Mouse (Mus musculus): ENCODE data around the gene Usp30.

- TF ChIP-seq POLR2A (IDR thresholded peaks at IDR 0.05; ENCODE audit: control insufficient read depth, low read depth, low read length) (no peak), CTCF (IDR thresholded peaks at IDR 0.05; ENCODE audit: control insufficient read depth, insufficient read depth, insufficient replicate concordance, low read depth, low read length) (no peak)
Observed at GRCm38 (mm10) chr5:114072262-114072661, 7.0 kb downstream of the Usp30 start.

Data from testis, adult 2 months (tissue).